ENCODE assay signal across 2 mouse cellular contexts in the genomic region with DNA sequence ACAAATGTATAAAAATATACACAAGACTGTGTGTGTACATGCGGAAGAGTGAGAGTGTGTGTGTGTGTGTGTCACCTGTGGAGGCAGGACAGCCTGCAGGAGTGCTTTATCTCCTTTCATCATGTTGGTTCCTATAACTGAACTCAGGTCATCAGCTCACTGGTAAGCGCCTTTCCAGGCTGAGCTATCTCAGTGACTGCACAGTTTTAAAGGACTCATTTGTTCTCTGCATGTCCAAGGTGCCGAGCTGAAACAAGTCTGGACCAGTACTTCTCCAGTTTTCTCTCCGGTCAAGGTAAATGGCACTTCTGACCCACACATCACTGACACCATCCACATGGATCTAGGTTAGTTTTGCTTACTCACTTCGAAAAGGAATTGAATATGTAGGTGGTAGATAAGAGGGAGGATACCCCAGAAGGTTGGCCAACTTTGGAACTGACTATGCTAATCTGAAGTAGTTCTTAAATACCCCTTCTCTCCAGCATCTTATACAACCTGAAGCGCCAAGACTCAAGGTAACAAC.
TF ChIP-seq lines count a peak whose summit lies in the region.

No protein-coding gene starts in this region.

TF ChIP-seq in CH12.LX, 34 proteins besides CTCF, POLR2A, EP300 and RAD21 (continued from another document):
- TF ChIP-seq UBTF (IDR thresholded peaks at IDR 0.05; ENCODE audit: low read depth, low read length), result no peak
- TF ChIP-seq IRF4 (IDR thresholded peaks at IDR 0.05; ENCODE audit: low read depth, low read length), result no peak
- no peak for TF ChIP-seq ZKSCAN1 (IDR thresholded peaks at IDR 0.05; ENCODE audit: borderline replicate concordance, low read depth, low read length)
- TF ChIP-seq CHD2 (IDR thresholded peaks at IDR 0.05; ENCODE audit: low read length), result no peak
- no peak for TF ChIP-seq ZMIZ1 (IDR thresholded peaks at IDR 0.05; ENCODE audit: low read depth, low read length)
- TF ChIP-seq KAT2A (IDR thresholded peaks at IDR 0.05; ENCODE audit: insufficient replicate concordance, low read length), result no peak
- no peak for TF ChIP-seq SIN3A (IDR thresholded peaks at IDR 0.05; ENCODE audit: low read length)
- no peak for TF ChIP-seq TBP (conservative IDR thresholded peaks at IDR 0.05; ENCODE audit: low read depth, low read length)

TF ChIP-seq in MEL, 35 proteins besides CTCF, POLR2A, EP300 and RAD21 (continued from another document):
- no peak for TF ChIP-seq POLR2AphosphoS5 (IDR thresholded peaks at IDR 0.05; ENCODE audit: borderline replicate concordance, low read depth, low read length)
- no peak for TF ChIP-seq RCOR1 (IDR thresholded peaks at IDR 0.05; ENCODE audit: low read depth, low read length)
- TF ChIP-seq GATA1 (IDR thresholded peaks at IDR 0.05; ENCODE audit: low read depth, low read length), result peak; percentile 53
- TF ChIP-seq MAX (IDR thresholded peaks at IDR 0.05; ENCODE audit: low read length), result no peak
- no peak for TF ChIP-seq CHD2 (IDR thresholded peaks at IDR 0.05; ENCODE audit: low read length)
- no peak for TF ChIP-seq MEF2A (IDR thresholded peaks at IDR 0.05; ENCODE audit: extremely low read depth, insufficient replicate concordance, low read depth, low read length, poor library complexity, severe bottlenecking)
- TF ChIP-seq MYC (IDR thresholded peaks at IDR 0.05; ENCODE audit: low read depth, low read length), result 0 out of 2 replicates have a peak, but pooled peaks have one; percentile 36
- TF ChIP-seq ETS1 (IDR thresholded peaks at IDR 0.05; ENCODE audit: low read depth, low read length), result 0 out of 2 replicates have a peak, but pooled peaks have one; percentile 21
